Mouse (Mus musculus) hindbrain, embryonic 12.5 days (tissue): Measurements from ENCODE around the gene Ddx58. TPM values are rescaled to one million over a fixed set of nuclear protein-coding genes. Genes with fewer than 3 reads are reported as not detected.

Source experiments
- polyA plus RNA-seq: library from polyadenylated mRNA; unstranded; fragments of >200 nt; fragmentation: Nextera tagmentation; extraction: Ambion mirVana; gene quantifications from 2 replicates; pipeline ENCODE4 v1.2.1, GENCODE M21; 2016

The Ddx58 gene
- polyA plus RNA-seq, 1 experiment from 2014 or later = 7.6 TPM

Other genes starting within 250 kb of the Ddx58 start
- 57.6 and 59.8 TPM in 2 replicates for gene Aco1, start 96.7 kb downstream of the Ddx58 start, polyA plus RNA-seq
- gene Smim27, start 29.8 kb upstream of the Ddx58 start, polyA plus RNA-seq = 23.6 TPM in 2 replicates
- gene Topors, start 30.0 kb upstream of the Ddx58 start, polyA plus RNA-seq = 45.6 and 48.3 TPM in 2 replicates
- gene Ndufb6, start 39.6 kb upstream of the Ddx58 start, polyA plus RNA-seq = 235 and 265 TPM in 2 replicates
- 0.09 and 0.14 TPM in 2 replicates for gene Tmem215, start 232.4 kb upstream of the Ddx58 start, polyA plus RNA-seq